Mouse (Mus musculus) heart, adult 10 weeks (tissue): Measurements from ENCODE around the gene Zfp280b. TPM values are rescaled to one million over a fixed set of nuclear protein-coding genes. Genes with fewer than 3 reads are reported as not detected.

Experiments used
- polyA plus RNA-seq: library from polyadenylated mRNA; stranded (reverse); fragments of 350-450 nt; fragmentation: Illumina TruSeq; extraction: RNeasy Lipid Tissue Mini Kit (QIAGEN cat#74804); gene quantifications from one replicate; pipeline ENCODE4 v1.2.3, GENCODE M21; 2014; ENCODE audit warnings: low read depth, low replicate concordance

Zfp280b gene
- 4.6 TPM for polyA plus RNA-seq

DNA sequence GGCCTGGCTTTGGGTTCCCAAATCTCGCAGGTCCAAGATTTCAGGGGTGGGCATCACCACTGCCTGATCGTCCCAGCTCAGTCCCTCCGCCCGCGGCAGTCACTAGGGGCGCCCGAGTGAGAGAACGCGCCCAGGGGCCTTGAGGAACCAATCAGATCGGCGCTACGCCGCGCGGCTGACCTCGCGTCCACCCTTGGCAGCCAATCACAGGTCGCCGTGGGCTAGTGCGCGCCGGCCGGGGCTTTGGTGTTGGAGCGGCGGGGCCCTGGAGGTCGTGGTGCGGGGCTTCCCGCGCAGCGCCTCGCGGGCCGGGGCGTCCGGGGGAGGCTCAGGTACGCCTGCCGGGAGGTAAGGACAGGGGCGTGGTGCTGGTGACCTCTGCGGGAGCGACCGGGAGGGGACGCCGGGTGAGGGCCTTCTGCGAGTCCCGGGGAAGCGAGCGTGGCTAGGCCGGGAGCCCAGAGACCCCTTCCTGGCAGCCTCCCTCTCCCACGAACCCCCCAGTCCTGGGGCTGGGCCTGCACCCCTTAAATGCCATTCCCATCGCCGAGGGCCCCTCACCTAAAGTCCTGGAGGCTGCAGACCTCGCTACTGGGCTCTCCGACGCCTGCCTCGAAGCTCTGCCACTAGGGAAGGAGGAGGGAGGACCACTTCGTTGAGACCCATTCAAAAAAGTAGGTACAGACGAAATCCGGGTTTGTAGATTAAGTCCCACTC lies at the start of gene Zfp280b:
Gene Zfp280b (plus strand): TSS at position 249 of the 717 bp plus-strand sequence.

Other genes starting within 250 kb of the Zfp280b start
- gene Gstt1, start 234.1 kb upstream of the Zfp280b start, polyA plus RNA-seq: 37.9 TPM
- not detected for gene Gstt4, start 210.1 kb upstream of the Zfp280b start, polyA plus RNA-seq
- gene Gstt2, start 195.2 kb upstream of the Zfp280b start, polyA plus RNA-seq: 20.2 TPM
- gene Mif, start 172.4 kb upstream of the Zfp280b start, polyA plus RNA-seq: 174 TPM
- gene Derl3, start 139.2 kb upstream of the Zfp280b start, polyA plus RNA-seq: 0.73 TPM
- 25.2 TPM for gene Smarcb1, start 111.0 kb upstream of the Zfp280b start, polyA plus RNA-seq
- gene Chchd10, start 99.5 kb upstream of the Zfp280b start, polyA plus RNA-seq: 1,332 TPM
- gene Mmp11, start 96.2 kb upstream of the Zfp280b start, polyA plus RNA-seq: 9.6 TPM
- not detected for gene Gm867, start 92.0 kb upstream of the Zfp280b start, polyA plus RNA-seq
- gene Vpreb3, start 89.6 kb upstream of the Zfp280b start, polyA plus RNA-seq: not detected
- gene Gm5134, start 78.1 kb upstream of the Zfp280b start, polyA plus RNA-seq: not detected
- not detected for gene Slc5a4b, start 78.3 kb downstream of the Zfp280b start, polyA plus RNA-seq
- gene Slc5a4a, start 114.8 kb downstream of the Zfp280b start, polyA plus RNA-seq: not detected
- 12.6 TPM for gene Prmt2, start 205.2 kb downstream of the Zfp280b start, polyA plus RNA-seq
- 2.4 TPM for gene S100b, start 221.2 kb downstream of the Zfp280b start, polyA plus RNA-seq